8 mouse cellular contexts compared by ENCODE assay signal in genomic region chr10:12922077-12922573, GRCm38 (mm10). TPM values are rescaled to one million over a fixed set of nuclear protein-coding genes. Genes with fewer than 3 reads are reported as not detected.
DNase-seq lines count a peak whose midpoint lies in the region; ATAC-seq and TF ChIP-seq lines count a peak whose summit lies in the region.

No protein-coding gene starts in this region.

- H3K27me3 ChIP-seq in spleen, adult 2 months (ENCODE audit: control insufficient read depth, insufficient read depth, low read length), result no peaks in the 10 kb centered on the region
- no peaks in the 10 kb centered on the region for H3K27me3 ChIP-seq in forebrain, embryonic 11.5 days (ENCODE audit: control insufficient read depth, insufficient read depth, low read length)
- no peaks in the 10 kb centered on the region for H3K27me3 ChIP-seq in liver, embryonic 11.5 days (replicated peaks; ENCODE audit: control insufficient read depth, insufficient read depth, low read length)
- H3K27me3 ChIP-seq in stomach, embryonic 15.5 days (replicated peaks), result no peaks in the 10 kb centered on the region

- H3K4me3 ChIP-seq in spleen, adult 2 months (ENCODE audit: extremely low read depth, insufficient read depth, insufficient read length), result peak overlapping the region; percentile 86
- peak overlapping the region; percentile 58 for H3K4me3 ChIP-seq in forebrain, embryonic 11.5 days (ENCODE audit: low read depth, low read length)
- peak overlapping the region; percentile 69 for H3K4me3 ChIP-seq in liver, embryonic 11.5 days (ENCODE audit: low read depth, low read length)
- H3K4me3 ChIP-seq in stomach, embryonic 15.5 days (replicated peaks), result peak overlapping the region; percentile 82

- H3K27ac ChIP-seq in spleen, adult 2 months (ENCODE audit: insufficient read depth, low read length), result 0 out of 2 replicates have a peak overlapping the region, but pooled peaks have one; percentile 20
- no peak overlapping the region; the same call in 1 of the 2 replicates for H3K27ac ChIP-seq in forebrain, embryonic 11.5 days (ENCODE audit: low read depth, low read length)
- H3K27ac ChIP-seq in liver, embryonic 11.5 days (ENCODE audit: low read depth, low read length), result peak overlapping the region; percentile 68; the same call in 1 of the 2 replicates
- H3K27ac ChIP-seq in stomach, embryonic 15.5 days, result peak overlapping the region; percentile 93

- peak; percentile 31; the same call in 1 of the 2 replicates for ATAC-seq in forebrain, embryonic 11.5 days (replicated peaks; ENCODE audit: low FRiP score)
- ATAC-seq in liver, embryonic 11.5 days (replicated peaks; ENCODE audit: low FRiP score), result peak; percentile 52
- ATAC-seq in stomach, embryonic 15.5 days (ENCODE audit: insufficient read depth, low FRiP score, low read depth), result no peak; the same call in 1 of the 2 replicates

- no peaks in the 10 kb centered on the region for H3K9me3 ChIP-seq in forebrain, embryonic 11.5 days (ENCODE audit: control insufficient read depth, low read length)
- H3K9me3 ChIP-seq in liver, embryonic 11.5 days (ENCODE audit: control insufficient read depth, low read length), result no peaks in the 10 kb centered on the region
- no peaks in the 10 kb centered on the region for H3K9me3 ChIP-seq in stomach, embryonic 15.5 days

- TF ChIP-seq POLR2A in spleen, adult 2 months (IDR thresholded peaks at IDR 0.05; ENCODE audit: low read depth, low read length), result no peak

- no peak for DNase-seq in spleen, adult 2 months (ENCODE audit: low read depth in 1 of 2, low spot score in 2 of 2)
- DNase-seq in spleen, postnatal 10 days (ENCODE audit: low spot score in 2 of 2), result no peak
- no peak for DNase-seq in forebrain, embryonic 11.5 days (ENCODE audit: low spot score)
- no peak for DNase-seq in liver, embryonic 11.5 days (ENCODE audit: low spot score)
- DNase-seq in adrenal gland, adult (ENCODE audit: inconsistent age in 2 of 2, low spot score in 1 of 2), result no peak
- DNase-seq in ovary, postnatal 14 days (ENCODE audit: low spot score), result no peak
- no peak for DNase-seq in left cerebral cortex, adult 11 months (ENCODE audit: low spot score)

- WGBS in spleen, adult 2 months, result under 1% methylated on average over 13 of the region's 13 CpGs
- WGBS in forebrain, embryonic 11.5 days, result under 1% methylated on average over 13 of the region's 13 CpGs
- WGBS in liver, embryonic 11.5 days, result 2% methylated on average over 13 of the region's 13 CpGs
- WGBS in stomach, embryonic 15.5 days, result 5% methylated on average over 13 of the region's 13 CpGs

- peaks cover 3% of the 10 kb centered on the region; the same call in 1 of the 2 replicates for H3K4me1 ChIP-seq in spleen, adult 2 months (ENCODE audit: control insufficient read depth, insufficient read depth, insufficient read length)
- peaks cover 5% of the 10 kb centered on the region; the same call in 1 of the 2 replicates for H3K4me1 ChIP-seq in forebrain, embryonic 11.5 days (replicated peaks; ENCODE audit: control insufficient read depth, insufficient read depth, low read length)
- H3K4me1 ChIP-seq in liver, embryonic 11.5 days (replicated peaks; ENCODE audit: control insufficient read depth, insufficient read depth, low read length), result peaks cover 8% of the 10 kb centered on the region
- H3K4me1 ChIP-seq in stomach, embryonic 15.5 days, result 0 out of 2 replicates have a peak, but pooled peaks cover 5% of the 10 kb centered on the region

- peak overlapping the region; percentile 55; the same call in 1 of the 2 replicates for H3K4me2 ChIP-seq in forebrain, embryonic 11.5 days (ENCODE audit: low read depth, low read length, severe bottlenecking)
- H3K4me2 ChIP-seq in liver, embryonic 11.5 days, result peak overlapping the region; percentile 66
- H3K4me2 ChIP-seq in stomach, embryonic 15.5 days, result peak overlapping the region; percentile 60

- H3K9ac ChIP-seq in forebrain, embryonic 11.5 days (ENCODE audit: low read length), result peak overlapping the region; percentile 45; the same call in 1 of the 2 replicates
- H3K9ac ChIP-seq in liver, embryonic 11.5 days (ENCODE audit: low read depth, low read length), result peak overlapping the region; percentile 82
- H3K9ac ChIP-seq in stomach, embryonic 15.5 days, result peak overlapping the region; percentile 39; the same call in 1 of the 2 replicates

- no peaks in the 10 kb centered on the region for H3K36me3 ChIP-seq in spleen, adult 2 months (ENCODE audit: control insufficient read depth, insufficient read depth, low read length)
- H3K36me3 ChIP-seq in forebrain, embryonic 11.5 days (ENCODE audit: control insufficient read depth, insufficient read depth, low read length), result no peaks in the 10 kb centered on the region
- H3K36me3 ChIP-seq in liver, embryonic 11.5 days (ENCODE audit: control insufficient read depth, insufficient read depth, low read length), result no peaks in the 10 kb centered on the region
- no peaks in the 10 kb centered on the region for H3K36me3 ChIP-seq in stomach, embryonic 15.5 days

- TF ChIP-seq CTCF in spleen, adult 2 months (IDR thresholded peaks at IDR 0.05; ENCODE audit: extremely low read depth, insufficient read depth, insufficient read length, insufficient replicate concordance), result no peak

RNA-seq across cellular contexts. Expression of gene Stx11, which starts 42.0 kb away (rescaled TPM):
- polyA plus RNA-seq in spleen, adult 2 months (2012; rRNA removed), result 14.6 and 18.0 TPM in 2 replicates
- polyA plus RNA-seq in forebrain, embryonic 11.5 days (2014; fragmentation: Nextera tagmentation; extraction: Ambion mirVana), result 1.9 and 2.1 TPM in 2 replicates
- 12.6 and 14.9 TPM in 2 replicates for polyA plus RNA-seq in liver, embryonic 11.5 days (2014; fragmentation: Nextera tagmentation; extraction: Ambion mirVana)
- polyA plus RNA-seq in stomach, embryonic 15.5 days (2015; fragmentation: Nextera tagmentation; extraction: Ambion mirVana), result 5.4 and 6.1 TPM in 2 replicates

RNA-seq across cellular contexts. Expression of gene Utrn, which starts 53.0 kb away (rescaled TPM):
- 13.2 and 14.9 TPM in 2 replicates for polyA plus RNA-seq in spleen, adult 2 months (2012; rRNA removed)
- polyA plus RNA-seq in forebrain, embryonic 11.5 days (2014; fragmentation: Nextera tagmentation; extraction: Ambion mirVana), result 44.3 and 49.7 TPM in 2 replicates
- polyA plus RNA-seq in liver, embryonic 11.5 days (2014; fragmentation: Nextera tagmentation; extraction: Ambion mirVana), result 19.8 and 23.0 TPM in 2 replicates
- polyA plus RNA-seq in stomach, embryonic 15.5 days (2015; fragmentation: Nextera tagmentation; extraction: Ambion mirVana), result 68.1 and 72.2 TPM in 2 replicates
